Mouse (Mus musculus) testis, adult 2 months (tissue): ENCODE measurements around the gene Rbm5. TPM values are rescaled to one million over a fixed set of nuclear protein-coding genes. Genes with fewer than 3 reads are reported as not detected.

Experiments
- H3K27ac ChIP-seq: fragments of 200-500 bp; 2 replicates; pipeline ENCODE4 v1.5.1; 2012; ENCODE audit warnings: low read depth, low read length; ENCODE audit not compliant: control insufficient read depth, insufficient read depth
- H3K27me3 ChIP-seq: fragments of 200-500 bp; 2 replicates; pipeline ENCODE4 v1.6.1; 2012; ENCODE audit warnings: mild to moderate bottlenecking, low read length, moderate library complexity; ENCODE audit not compliant: control insufficient read depth, insufficient read depth
- H3K36me3 ChIP-seq: fragments of 200-500 bp; 2 replicates; pipeline ENCODE4 v1.6.1; 2012; ENCODE audit warnings: mild to moderate bottlenecking, low read length; ENCODE audit not compliant: control insufficient read depth, insufficient read depth
- H3K4me1 ChIP-seq: fragments of 200-500 bp; 2 replicates; pipeline ENCODE4 v1.6.1; 2012; ENCODE audit warnings: low read length; ENCODE audit not compliant: control insufficient read depth, insufficient read depth
- H3K4me3 ChIP-seq: fragments of 200-500 bp; 2 replicates; pipeline ENCODE4 v1.5.1; 2012; ENCODE audit warnings: low read depth, mild to moderate bottlenecking, low read length, moderate library complexity, mixed read lengths; ENCODE audit not compliant: control insufficient read depth
- CTCF ChIP-seq: fragments of 200-500 bp; IDR thresholded peaks from 2 replicates; pipeline ENCODE4 v1.5.1; 2012; ENCODE audit warnings: low read depth, mild to moderate bottlenecking, inconsistent platforms, low read length, moderate library complexity; ENCODE audit not compliant: control insufficient read depth, insufficient read depth, insufficient replicate concordance
- POLR2A ChIP-seq: fragments of 200-500 bp; IDR thresholded peaks from 2 replicates; pipeline ENCODE4 v1.6.1; 2012; ENCODE audit warnings: low read depth, mild to moderate bottlenecking, inconsistent platforms, low read length, moderate library complexity; ENCODE audit not compliant: control insufficient read depth
- polyA plus RNA-seq: library from polyadenylated mRNA; depleted of rRNA; stranded (reverse); fragments of >200 nt; gene quantifications from 2 replicates; pipeline ENCODE4 v1.2.3, GENCODE M21; 2012; rRNA removed

The Rbm5 gene
- polyA plus RNA-seq: 52.0 and 57.8 TPM in 2 replicates

DNA sequence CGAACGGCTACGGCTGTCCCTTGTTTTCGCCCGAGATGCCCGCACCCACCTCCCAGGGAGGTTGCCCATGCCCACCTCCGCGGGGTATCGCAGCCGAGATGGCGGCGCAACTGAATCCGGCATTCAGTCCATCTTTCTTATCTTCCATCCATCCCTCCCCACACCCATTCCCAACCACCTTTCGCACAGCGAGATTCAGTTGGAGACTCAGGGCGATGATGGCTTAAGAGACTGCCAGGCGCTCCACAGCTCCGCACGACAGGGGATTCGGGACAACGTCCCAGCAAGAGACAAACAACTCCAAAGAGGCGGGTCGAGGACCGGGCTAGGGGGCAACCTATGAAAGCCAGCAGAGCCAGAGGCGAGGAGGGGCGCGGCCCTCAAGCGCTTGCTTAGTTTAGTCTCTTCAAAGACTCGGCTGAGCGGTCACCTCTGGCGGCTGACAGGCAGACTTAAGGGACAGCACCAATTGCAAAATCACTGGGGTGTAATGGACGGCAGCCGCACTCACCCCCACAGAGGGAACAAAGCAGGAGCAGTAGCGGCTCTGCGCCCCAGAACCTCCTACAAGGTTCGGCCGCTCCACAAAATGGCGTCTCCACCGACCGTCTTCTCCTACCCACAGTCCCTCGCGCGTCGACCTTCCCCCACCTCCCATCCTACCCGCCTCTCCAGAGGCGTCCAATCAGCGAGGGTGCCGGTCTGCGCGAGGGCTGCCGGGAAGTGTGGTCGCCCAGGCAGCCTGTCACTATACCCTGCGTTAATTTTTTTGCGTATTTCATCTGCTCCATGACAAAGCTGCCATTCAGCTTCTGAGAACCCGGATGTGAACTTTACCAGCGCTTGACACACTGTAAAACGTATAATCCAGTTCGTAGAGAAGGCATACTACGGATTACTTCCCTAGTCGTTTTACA lies at the start of gene Rbm5:
TSS of gene Rbm5 (minus strand) at position 623 of the 917 bp plus-strand sequence.
- H3K4me1 ChIP-seq: no peaks in the 10 kb centered on the region; the same call in 1 of the 2 replicates
- no peaks in the 10 kb centered on the region for H3K27me3 ChIP-seq
- H3K4me3 ChIP-seq: peak within 1 kb of the TSS; percentile 100
- TF ChIP-seq POLR2A (peak; percentile 93), CTCF (0 out of 2 replicates have a peak, but pooled peaks have one; percentile 11)
- H3K36me3 ChIP-seq: peaks cover 9% of the 10 kb centered on the region
- H3K27ac ChIP-seq: peak within 1 kb of the TSS; percentile 100

DNA sequence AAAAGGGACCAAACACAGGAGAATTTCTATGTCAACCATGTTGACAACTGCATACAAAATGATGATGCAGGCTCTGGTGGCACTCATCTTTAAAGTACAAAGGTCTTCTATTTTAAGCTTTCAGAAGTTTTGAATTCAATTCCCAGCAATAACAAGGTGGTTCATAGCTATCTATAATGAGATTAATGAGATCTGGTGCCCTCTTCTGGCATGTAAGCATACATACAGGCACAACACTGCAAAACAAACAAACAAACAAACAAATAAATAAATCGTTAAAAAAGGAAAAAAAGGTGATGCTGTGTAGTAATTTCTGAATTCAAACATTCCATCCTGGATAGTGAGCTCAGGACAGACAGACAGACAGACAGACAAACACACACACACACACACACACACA lies 41.3 kb upstream of the Rbm5 start:
- Histone ChIP-seq H3K36me3 (no peaks in the 10 kb centered on the region; the same call in 1 of the 2 replicates), H3K27me3 (no peaks in the 10 kb centered on the region), H3K4me3 (no peak overlapping the region), H3K27ac (no peak overlapping the region), H3K4me1 (no peaks in the 10 kb centered on the region)
- no peak for TF ChIP-seq CTCF
- TF ChIP-seq POLR2A: no peak

DNA sequence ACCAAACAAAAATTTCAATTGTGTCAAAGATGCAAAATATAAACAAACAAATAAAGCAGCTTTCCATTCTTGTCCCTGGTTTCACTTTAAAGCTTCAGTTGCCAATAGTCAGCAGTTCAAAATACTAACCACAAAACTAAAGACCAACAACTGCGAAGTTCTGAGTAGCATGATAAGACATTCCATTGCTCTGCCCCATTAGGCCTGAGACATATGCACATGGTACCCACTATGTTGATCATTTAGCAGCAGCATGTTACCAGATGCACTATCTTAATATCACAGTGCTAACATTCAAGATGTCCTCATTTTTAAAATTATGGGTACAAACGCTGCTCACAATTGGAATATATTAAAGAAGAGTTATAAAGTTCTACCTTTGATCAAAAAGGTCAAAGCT lies 40.2 kb upstream of the Rbm5 start:
- Histone ChIP-seq H3K4me1 (no peaks in the 10 kb centered on the region), H3K36me3 (no peaks in the 10 kb centered on the region; the same call in 1 of the 2 replicates), H3K27ac (no peak overlapping the region), H3K4me3 (no peak overlapping the region), H3K27me3 (no peaks in the 10 kb centered on the region)
- no peak for TF ChIP-seq CTCF
- no peak for TF ChIP-seq POLR2A

DNA sequence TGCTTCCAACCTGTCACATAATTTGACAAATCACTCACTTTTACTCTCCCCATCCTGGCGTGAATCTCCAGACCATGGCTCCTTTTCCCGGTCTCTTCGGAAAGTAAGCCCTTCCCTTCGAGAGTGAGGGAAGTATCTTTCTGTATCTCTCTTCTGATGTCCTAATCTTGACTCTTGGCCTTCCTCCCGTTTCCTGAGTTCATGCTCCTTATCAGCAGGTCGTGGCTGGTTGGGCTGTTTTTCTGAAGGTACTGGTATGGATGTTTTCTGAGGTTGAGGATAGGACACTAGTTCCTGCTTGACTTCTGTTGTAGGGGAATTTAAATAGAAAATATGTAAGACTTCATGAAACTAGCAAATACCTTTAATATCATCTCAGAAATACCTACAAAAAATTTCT lies 20.9 kb upstream of the Rbm5 start:
- Histone ChIP-seq H3K4me1 (no peaks in the 10 kb centered on the region), H3K36me3 (peaks cover 8% of the 10 kb centered on the region), H3K4me3 (no peak overlapping the region), H3K27me3 (no peaks in the 10 kb centered on the region), H3K27ac (no peak overlapping the region)
- TF ChIP-seq POLR2A (no peak), CTCF (no peak)

DNA sequence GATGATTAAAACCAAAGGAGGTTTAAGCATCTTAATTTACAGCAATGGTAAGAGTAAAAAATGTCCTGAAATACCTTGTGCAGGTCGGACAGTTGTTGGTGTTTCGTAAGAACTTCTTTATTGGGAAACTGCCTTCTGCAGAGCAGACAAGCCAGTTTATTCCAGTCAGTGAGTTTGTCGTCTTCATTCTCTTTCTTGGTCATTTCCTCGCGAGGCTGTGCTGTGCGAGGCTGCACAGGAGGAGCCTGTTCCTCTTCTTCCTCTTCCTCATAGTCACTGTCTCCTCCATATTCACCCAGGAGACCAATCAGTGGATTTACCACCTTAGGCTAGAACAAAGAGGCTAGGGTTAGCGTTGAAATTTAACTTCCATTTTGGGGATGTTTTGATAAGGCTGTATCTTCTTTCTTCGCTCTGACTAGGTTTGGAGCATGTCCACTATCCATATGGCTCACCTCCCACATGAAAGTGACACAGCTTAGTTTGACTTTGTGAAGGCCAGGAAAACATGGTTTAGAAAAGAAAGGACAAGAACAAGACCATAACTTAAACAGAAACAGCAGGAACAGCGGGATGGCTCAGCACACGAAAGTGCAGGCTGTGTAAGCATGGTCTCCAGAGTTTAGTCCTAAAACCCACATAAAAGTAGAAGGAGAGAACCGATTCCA lies 11.9 kb upstream of the Rbm5 start:
- no peaks in the 10 kb centered on the region for H3K27me3 ChIP-seq
- H3K4me1 ChIP-seq: no peaks in the 10 kb centered on the region
- TF ChIP-seq CTCF: no peak
- no peak for TF ChIP-seq POLR2A
- peak overlapping the region; percentile 45 for H3K4me3 ChIP-seq
- peaks cover 3% of the 10 kb centered on the region for H3K36me3 ChIP-seq
- H3K27ac ChIP-seq: no peak overlapping the region

DNA sequence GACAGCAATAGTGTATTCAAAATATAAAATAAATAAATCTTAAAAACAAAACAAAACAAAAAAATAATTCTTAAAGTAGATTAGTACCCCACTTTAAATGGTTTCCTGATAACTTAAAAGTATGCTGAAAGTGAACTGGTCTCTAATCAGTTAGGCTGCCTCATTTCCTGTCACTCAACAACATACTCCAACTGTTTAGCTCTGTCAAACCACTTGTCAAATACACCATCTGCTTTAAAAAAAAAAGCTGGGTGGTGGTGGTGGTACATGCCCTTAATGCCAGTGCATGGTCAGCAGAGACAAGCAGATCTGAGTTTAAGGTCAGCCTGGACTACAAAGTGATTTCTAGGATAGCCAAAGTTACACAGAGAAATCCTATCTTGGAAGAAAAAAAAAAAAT lies 6.0 kb upstream of the Rbm5 start:
- TF ChIP-seq CTCF: no peak
- no peak for TF ChIP-seq POLR2A
- no peaks in the 10 kb centered on the region; the same call in 1 of the 2 replicates for H3K36me3 ChIP-seq
- H3K27me3 ChIP-seq: no peaks in the 10 kb centered on the region
- no peak overlapping the region for H3K4me3 ChIP-seq
- no peak overlapping the region for H3K27ac ChIP-seq
- H3K4me1 ChIP-seq: no peaks in the 10 kb centered on the region

DNA sequence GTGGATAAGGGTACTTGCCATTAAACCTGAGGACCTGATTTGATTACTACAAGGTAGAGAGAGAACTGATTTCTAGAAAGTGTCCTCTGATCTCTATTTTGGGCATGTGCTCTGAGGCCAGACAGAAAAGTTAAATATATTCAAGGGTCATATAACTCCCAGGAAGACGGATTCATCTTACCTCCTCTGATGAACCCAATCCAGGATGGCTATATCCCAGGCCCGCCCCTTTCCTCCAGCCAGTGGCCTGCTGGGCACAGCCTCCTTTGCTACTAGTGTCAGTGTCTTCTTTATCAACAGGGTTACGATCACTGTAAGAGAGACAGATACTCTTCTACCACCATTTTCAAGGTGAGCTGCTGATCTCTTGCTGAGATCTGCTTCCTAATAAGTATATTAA lies 3.6 kb upstream of the Rbm5 start:
- H3K4me3 ChIP-seq: no peak overlapping the region
- TF ChIP-seq CTCF (no peak), POLR2A (no peak)
- H3K4me1 ChIP-seq: no peaks in the 10 kb centered on the region
- no peak overlapping the region for H3K27ac ChIP-seq
- H3K27me3 ChIP-seq: no peaks in the 10 kb centered on the region
- peaks cover 5% of the 10 kb centered on the region; the same call in 1 of the 2 replicates for H3K36me3 ChIP-seq
